Mouse (Mus musculus) activated CD4-positive, CD25-positive, alpha-beta regulatory T cell (primary cell): ENCODE measurements around the gene Mrpl19. TPM values are rescaled to one million over a fixed set of nuclear protein-coding genes. Genes with fewer than 3 reads are reported as not detected.

Source experiments
- polyA plus RNA-seq, 2 experiments: library from polyadenylated mRNA; unstranded; fragments of 100-300 nt; shearing (Covaris generic); gene quantifications; one replicate each; pipeline ENCODE4 v1.2.1; 2017

The Mrpl19 gene
- polyA plus RNA-seq, result 10 to 100 TPM; 55.1 to 70.5 TPM

DNA sequence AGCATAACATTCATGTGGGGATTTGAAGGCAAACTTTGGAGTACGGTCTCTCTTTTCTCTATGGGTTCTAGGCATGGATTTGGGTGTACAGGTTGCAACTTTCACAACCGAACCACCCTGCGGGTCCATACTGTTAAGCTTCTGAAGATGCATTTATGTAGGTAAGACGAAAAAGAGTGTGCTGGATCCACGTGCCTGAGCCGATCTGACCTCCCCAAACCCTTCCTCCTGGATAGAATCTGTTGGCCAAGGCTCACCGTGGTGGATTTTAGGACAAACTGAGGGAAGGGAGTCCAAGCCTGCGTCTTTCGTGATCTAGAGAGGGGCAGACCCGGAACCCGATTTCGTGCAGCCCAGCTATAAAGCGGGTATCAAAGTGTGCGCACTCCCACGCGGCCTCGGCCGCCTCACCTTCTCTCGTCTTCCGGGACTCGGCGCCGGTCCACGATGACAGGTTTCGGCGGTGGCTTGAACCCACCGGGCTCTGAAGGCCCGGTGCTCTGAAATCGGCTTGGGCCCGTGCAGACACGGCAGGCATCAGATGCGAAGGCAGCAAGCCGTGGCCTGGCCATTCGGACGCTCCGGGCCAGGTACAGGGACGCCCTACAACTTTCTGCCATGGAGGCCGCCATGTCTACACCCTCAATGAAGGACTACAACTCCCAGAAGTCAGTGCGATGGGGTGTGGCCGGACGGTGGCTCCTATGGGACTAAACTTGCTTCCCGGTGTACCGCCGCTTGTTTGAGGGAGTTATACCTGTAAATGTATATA is at the start of gene Mrpl19:
Gene Mrpl19 (minus strand): TSS at position 663 of the 772 bp plus-strand sequence.

DNA sequence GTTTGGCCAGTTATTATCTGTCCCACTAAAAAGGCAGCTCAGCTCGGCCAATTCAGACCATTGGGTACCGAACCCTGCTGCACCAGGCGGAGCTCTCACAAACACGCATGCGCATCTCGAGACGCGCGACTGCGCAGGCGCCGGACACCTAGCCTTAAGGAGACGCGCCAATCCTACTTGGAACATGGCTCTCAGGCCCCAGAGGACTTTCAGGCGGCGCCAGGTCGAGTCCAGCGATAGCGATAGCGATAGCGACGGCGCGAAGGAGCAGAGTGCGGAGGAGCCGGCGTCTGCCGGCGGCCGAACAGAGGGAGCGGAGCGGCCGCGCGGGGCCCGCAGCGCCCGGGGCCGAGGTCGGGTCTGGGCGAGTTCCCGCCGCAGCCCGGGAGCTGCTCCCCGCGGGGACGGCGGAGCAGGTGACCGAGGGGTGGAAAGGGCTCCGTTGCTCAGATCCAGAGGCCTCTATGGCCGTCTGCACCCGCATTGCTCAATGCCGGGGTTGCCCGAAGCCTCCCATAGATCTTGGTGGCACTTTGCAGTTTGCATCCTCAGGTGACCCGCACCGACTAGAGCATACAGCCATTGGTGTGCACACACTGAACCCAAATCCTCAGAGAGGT is 42.1 kb downstream of the Mrpl19 start, which contains the start of gene Gcfc2:
Gene Gcfc2 (plus strand): TSS at position 147 of the 620 bp plus-strand sequence.

Other genes with a start within 250 kb of the Mrpl19 start
- 10 to 100 TPM; 13.7 to 21.0 TPM for gene Gcfc2, start 42.3 kb downstream of the Mrpl19 start, polyA plus RNA-seq
- not detected for gene Eva1a, start 75.1 kb upstream of the Mrpl19 start, polyA plus RNA-seq